Mouse (Mus musculus) testis, adult 2 months (tissue): Measurements from ENCODE around the gene Lrch1.

Source experiments
- CTCF ChIP-seq: fragments of 200-500 bp; IDR thresholded peaks from 2 replicates; pipeline ENCODE4 v1.5.1; 2012; ENCODE audit warnings: low read depth, mild to moderate bottlenecking, inconsistent platforms, low read length, moderate library complexity; ENCODE audit not compliant: control insufficient read depth, insufficient read depth, insufficient replicate concordance
- POLR2A ChIP-seq: fragments of 200-500 bp; IDR thresholded peaks from 2 replicates; pipeline ENCODE4 v1.6.1; 2012; ENCODE audit warnings: low read depth, mild to moderate bottlenecking, inconsistent platforms, low read length, moderate library complexity; ENCODE audit not compliant: control insufficient read depth

GRCm38 (mm10) chr14:74883204-74883603 lies 64.5 kb downstream of the Lrch1 start:
- TF ChIP-seq CTCF (no peak), POLR2A (no peak)
